Mouse (Mus musculus) liver, postnatal 0 days (tissue): ENCODE data around the gene Rec114.

Experiments used
- CTCF ChIP-seq: sonication (generic); IDR thresholded peaks from 2 replicates; pipeline ENCODE4 v1.5.1; 2016; ENCODE audit warnings: antibody characterized with exemption, low read depth
- EP300 ChIP-seq: IDR thresholded peaks from 2 replicates; pipeline ENCODE4 v1.6.1; 2016; ENCODE audit warnings: antibody characterized with exemption, low read depth, mild to moderate bottlenecking

DNA sequence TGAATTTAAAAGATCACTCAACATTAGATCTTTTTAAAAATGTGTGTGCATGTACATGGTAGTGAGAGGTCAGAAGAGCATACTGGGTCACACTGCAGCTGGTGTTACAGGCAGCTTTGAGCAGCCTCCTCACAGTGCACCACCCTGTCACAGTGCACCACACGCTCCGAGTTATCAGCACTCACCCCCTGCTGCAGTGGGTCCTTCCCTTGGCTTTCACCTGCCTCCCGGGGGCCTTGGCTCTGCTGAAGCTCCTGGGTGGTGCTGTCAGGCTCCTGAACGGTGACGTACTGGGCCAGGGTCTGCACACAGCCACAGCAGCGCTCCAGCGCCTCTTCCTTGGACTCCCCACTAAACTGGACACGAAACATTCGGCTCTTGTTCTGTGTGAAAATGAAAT is 83.8 kb downstream of the Rec114 start:
- no peak for TF ChIP-seq CTCF
- TF ChIP-seq EP300 = no peak; the same call in 1 of the 2 replicates
